Mouse (Mus musculus) retina, postnatal 1 day (tissue): Measurements from ENCODE around the gene Cux1.

ENCODE experiments used
- DNase-seq: peaks from one replicate; pipeline ENCODE4 v3.0.0-alpha.2; 2012

The Cux1 gene

GRCm38 (mm10) chr5:136362021-136362420 lies 205.3 kb downstream of the Cux1 start:
- DNase-seq: no peak

GRCm38 (mm10) chr5:136357227-136357626 lies 210.1 kb downstream of the Cux1 start:
- DNase-seq: peak; percentile 74

- no peak for DNase-seq
Observed at GRCm38 (mm10) chr5:136355583-136356126, 211.6 kb downstream of the Cux1 start.

GRCm38 (mm10) chr5:136354729-136355128 lies 212.6 kb downstream of the Cux1 start:
- DNase-seq: no peak

- peak; percentile 67 for DNase-seq
Observed at GRCm38 (mm10) chr5:136353114-136353513, 214.2 kb downstream of the Cux1 start.

GRCm38 (mm10) chr5:136343156-136343890 lies 224.0 kb downstream of the Cux1 start:
- no peak for DNase-seq

- DNase-seq: no peak
Observed at GRCm38 (mm10) chr5:136336798-136337527, 230.3 kb downstream of the Cux1 start.

- DNase-seq: no peak
Observed at GRCm38 (mm10) chr5:136335681-136336080, 231.6 kb downstream of the Cux1 start.

- no peak for DNase-seq
Observed at GRCm38 (mm10) chr5:136334780-136335179, 232.5 kb downstream of the Cux1 start.

- no peak for DNase-seq
Observed at GRCm38 (mm10) chr5:136334051-136334450, 233.2 kb downstream of the Cux1 start.

- DNase-seq: no peak
Observed at GRCm38 (mm10) chr5:136332786-136333462, 234.4 kb downstream of the Cux1 start.

GRCm38 (mm10) chr5:136327736-136328135 lies 239.6 kb downstream of the Cux1 start:
- DNase-seq: peak; percentile 15

GRCm38 (mm10) chr5:136326626-136327025 lies 240.7 kb downstream of the Cux1 start:
- DNase-seq: no peak

- no peak for DNase-seq
Observed at GRCm38 (mm10) chr5:136324506-136324905, 242.8 kb downstream of the Cux1 start.

GRCm38 (mm10) chr5:136321378-136321777 lies 245.9 kb downstream of the Cux1 start:
- peak; percentile 16 for DNase-seq

- DNase-seq: no peak
Observed at GRCm38 (mm10) chr5:136312566-136312965, 254.7 kb downstream of the Cux1 start.

GRCm38 (mm10) chr5:136312166-136312565 lies 255.1 kb downstream of the Cux1 start:
- DNase-seq: no peak

- DNase-seq: no peak
Observed at GRCm38 (mm10) chr5:136306254-136306653, 261.0 kb downstream of the Cux1 start.

- peak; percentile 21 for DNase-seq
Observed at GRCm38 (mm10) chr5:136303409-136303983, 263.8 kb downstream of the Cux1 start.

- peak; percentile 89 for DNase-seq
Observed at GRCm38 (mm10) chr5:136300880-136301279, 266.4 kb downstream of the Cux1 start.

- peak; percentile 16 for DNase-seq
Observed at GRCm38 (mm10) chr5:136297691-136298090, 269.6 kb downstream of the Cux1 start.

GRCm38 (mm10) chr5:136296911-136297310 lies 270.4 kb downstream of the Cux1 start:
- DNase-seq: peak; percentile 96

GRCm38 (mm10) chr5:136292971-136293418 lies 274.3 kb downstream of the Cux1 start:
- peak; percentile 43 for DNase-seq
